Mouse (Mus musculus) layer of hippocampus, postnatal 25 days (tissue): ENCODE data around the gene Slc38a9. TPM values are rescaled to one million over a fixed set of nuclear protein-coding genes. Genes with fewer than 3 reads are reported as not detected.
"Not testable (repeated sequence)": the region's sequence is repeated elsewhere in the genome, so short reads cannot be mapped to it uniquely, and the experiment has no call there.

ENCODE experiments used
- DNase-seq, 2 experiments: peaks; one replicate each; pipeline ENCODE4 v3.0.0; 2022; ENCODE audit warnings: mixed read lengths in 2 of 2, low spot score in 1 of 2; ENCODE audit errors: extremely low spot score in 1 of 2
- total RNA-seq, 2 experiments: library from RNA; stranded (reverse); gene quantifications; 2 replicates each; pipeline ENCODE4 v1.2.3; 2021

Slc38a9 gene
- total RNA-seq, 2 experiments from 2014 or later: 20.0 to 28.0 TPM

DNA sequence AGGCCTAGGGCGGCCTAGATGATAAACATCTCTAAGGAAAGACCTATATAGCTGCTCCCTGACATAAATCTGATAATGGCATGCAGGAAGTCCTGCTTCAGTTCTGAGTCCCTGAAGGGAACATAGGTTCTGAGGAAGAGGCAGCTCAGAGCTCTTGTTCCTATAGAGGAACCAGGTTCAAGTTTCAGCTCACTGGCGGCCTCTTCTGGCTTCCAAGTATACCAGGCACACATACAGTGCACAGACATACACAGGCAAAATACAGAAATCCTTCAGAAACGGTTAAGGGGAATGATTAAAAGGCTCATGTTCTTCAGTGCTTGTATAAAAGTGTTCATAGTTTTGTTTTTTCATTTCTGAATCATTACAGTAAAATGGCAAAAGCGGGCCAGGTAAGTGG lies 17.6 kb downstream of the Slc38a9 start:
- no peak for DNase-seq

DNA sequence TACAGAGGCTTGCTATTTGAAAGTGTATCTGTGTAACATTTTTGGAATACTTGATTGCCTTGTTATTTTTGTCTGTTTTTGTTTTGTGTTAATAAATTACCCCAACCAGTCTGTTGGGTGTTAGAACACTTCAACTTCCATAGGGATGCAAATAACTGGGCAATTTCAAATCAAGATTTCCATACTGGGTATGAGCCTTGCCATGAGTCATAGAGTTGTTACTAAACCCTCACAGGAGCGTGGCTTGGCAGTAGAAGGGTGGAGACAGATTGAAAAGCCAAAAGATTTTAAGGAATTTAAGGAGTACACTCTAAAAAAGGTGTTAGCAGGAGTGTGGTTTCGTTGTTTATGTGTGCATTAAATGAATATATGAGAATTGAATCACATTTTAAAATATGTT lies 22.8 kb downstream of the Slc38a9 start:
- no peak for DNase-seq

GRCm38 (mm10) chr13:112683970-112684369 lies 23.4 kb downstream of the Slc38a9 start:
- no peak for DNase-seq

- no peak for DNase-seq
These were observed 25.6 kb downstream of the Slc38a9 start for GRCm38 (mm10) chr13:112686155-112686554.

DNA sequence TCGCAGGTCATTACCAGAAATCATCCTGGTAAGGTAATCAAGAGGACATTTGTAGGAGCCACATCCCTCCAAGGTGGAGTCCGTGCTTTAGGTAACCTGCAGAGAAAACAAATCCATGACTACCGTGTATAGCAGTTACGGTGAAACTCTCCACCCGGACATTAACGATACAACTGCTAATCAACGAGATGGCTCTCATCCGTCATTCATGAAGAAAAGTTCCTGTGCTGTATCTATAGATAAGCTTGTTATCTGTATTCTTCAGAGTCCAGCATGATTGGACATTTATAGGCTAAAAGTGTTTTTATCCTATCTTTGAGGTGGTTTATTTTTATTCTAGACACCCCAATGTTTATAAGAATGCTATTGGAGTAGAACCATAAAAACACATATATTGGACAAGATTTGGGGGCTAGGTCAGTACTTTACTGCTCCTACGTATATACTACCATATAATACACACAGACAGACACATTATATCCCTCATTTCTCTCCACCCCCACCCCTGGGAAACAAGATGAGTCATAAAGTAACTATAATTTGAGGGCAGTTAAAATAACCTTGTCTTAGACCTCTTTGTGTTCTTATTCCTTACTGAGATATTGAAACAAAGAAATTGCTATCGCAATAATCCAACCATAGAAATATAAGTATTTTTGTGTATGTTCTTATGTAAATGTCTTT lies 32.5 kb downstream of the Slc38a9 start:
- no peak for DNase-seq

GRCm38 (mm10) chr13:112695526-112696240 lies 35.1 kb downstream of the Slc38a9 start:
- DNase-seq: no peak

DNA sequence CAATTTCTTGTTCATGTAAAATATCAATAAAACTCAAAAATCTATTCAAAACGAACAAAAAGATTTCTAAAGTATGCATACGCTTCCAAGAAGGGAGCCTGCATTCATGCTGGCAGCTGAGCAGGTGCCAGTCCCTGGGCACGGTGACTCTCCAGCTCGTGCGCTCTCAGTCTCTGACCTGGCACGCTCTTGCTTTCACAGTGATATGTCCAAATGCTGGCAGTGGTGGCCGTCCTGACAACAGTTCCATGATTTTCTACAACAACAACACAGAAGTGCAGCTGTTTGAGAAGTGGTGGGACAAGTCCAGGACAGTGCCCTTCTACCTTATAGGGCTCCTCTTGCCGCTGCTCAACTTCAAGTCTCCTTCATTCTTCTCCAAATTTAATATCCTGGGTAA lies 40.7 kb downstream of the Slc38a9 start:
- DNase-seq: no peak

GRCm38 (mm10) chr13:112706351-112706750 lies 45.8 kb downstream of the Slc38a9 start:
- DNase-seq: no peak

DNA sequence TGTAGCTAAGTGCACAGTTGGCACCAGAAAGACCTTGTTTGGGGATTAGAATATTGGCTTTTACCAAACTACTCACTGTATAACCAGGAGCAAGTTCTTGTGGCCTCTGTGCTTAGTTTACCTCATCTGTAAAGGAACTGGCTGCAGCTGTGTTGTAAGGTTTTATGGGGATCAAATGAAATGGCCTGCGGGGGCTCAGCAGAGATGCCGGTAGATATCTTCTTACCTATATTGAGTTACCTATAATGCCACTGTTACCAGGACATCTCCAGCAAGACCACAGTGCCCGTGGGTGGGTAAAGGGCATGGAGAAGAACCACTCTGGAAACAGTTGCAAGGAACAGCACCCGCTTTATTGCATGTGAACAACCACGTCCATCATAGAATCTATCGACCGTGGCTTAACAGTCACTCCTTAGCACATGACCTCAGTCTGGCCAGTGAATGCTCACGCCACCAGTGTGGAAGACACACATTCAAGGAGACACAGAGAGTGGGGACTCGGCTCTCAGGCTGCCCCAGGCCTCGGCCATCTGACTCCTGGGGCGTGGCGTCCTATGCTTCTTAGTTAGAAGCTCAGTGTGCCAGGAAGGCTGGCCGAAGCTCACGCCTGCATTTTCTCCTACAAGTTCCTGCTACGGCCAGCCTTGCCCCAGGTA lies 59.7 kb downstream of the Slc38a9 start:
- DNase-seq: no peak

- DNase-seq: peak in 1 of 2 experiments; percentile 18
These were observed 61.6 kb downstream of the Slc38a9 start for GRCm38 (mm10) chr13:112721946-112722729.

GRCm38 (mm10) chr13:112724260-112724659 lies 63.7 kb downstream of the Slc38a9 start:
- DNase-seq: not testable (repeated sequence)

DNA sequence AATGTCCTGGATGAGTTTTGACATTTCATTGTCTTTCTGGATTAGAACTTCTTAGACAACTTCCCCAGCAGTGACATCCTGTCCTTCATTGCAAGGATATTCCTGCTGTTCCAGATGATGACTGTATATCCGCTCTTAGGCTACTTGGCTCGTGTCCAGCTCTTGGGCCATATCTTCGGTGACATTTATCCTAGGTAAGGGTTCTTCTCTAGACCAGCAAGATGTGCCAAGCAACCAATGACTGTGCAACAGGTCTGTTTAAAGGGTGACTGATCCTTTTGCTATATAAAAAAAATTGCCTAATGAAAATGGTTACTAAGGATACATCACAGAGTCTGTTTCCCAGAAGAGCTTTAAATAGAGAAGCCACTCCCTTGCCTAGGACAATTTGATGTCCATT lies 65.5 kb downstream of the Slc38a9 start:
- DNase-seq: no peak

- no peak for DNase-seq
These were observed 72.8 kb downstream of the Slc38a9 start for GRCm38 (mm10) chr13:112733311-112733710.

DNA sequence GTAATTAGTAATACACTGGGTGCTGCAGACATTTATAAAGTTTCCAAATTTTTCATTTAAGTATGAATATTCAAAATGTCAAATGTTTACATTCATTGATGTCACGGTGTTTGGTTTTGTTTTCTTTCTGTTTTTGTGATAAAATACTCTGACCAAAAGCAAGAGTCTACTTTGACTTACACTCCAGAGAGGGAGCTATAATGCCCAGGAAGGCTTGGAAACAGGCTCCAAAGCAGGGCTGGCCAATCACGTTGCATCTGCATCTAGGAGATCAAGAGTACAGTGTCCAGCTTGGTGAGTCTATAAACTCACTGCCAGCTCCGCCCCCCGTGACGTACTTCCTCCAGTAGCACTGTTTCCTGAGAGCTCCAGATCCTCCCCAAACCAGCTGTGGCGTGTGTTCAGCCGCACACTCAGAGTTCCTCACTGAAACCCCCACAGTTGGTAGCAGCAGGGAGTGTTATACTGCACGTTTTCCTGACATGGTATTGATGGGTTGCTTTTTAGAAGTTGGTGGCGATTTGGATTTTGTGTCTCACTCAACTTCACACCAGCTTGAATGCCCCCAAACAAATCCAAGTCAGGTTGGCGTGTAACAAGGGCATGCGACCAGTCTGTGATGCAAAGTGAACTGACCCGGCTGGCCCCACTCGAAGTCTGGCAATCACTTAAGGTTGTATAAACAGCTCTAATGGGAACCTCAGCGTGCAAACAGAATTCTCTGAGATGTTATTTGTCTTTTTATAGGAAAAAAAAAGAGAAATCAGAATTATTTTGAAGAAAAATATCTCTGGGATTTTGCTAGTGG lies 74.6 kb downstream of the Slc38a9 start:
- no peak for DNase-seq

GRCm38 (mm10) chr13:112736407-112736806 lies 75.9 kb downstream of the Slc38a9 start:
- DNase-seq: no peak

- DNase-seq: no peak
These were observed 76.6 kb downstream of the Slc38a9 start for GRCm38 (mm10) chr13:112737110-112737509.

DNA sequence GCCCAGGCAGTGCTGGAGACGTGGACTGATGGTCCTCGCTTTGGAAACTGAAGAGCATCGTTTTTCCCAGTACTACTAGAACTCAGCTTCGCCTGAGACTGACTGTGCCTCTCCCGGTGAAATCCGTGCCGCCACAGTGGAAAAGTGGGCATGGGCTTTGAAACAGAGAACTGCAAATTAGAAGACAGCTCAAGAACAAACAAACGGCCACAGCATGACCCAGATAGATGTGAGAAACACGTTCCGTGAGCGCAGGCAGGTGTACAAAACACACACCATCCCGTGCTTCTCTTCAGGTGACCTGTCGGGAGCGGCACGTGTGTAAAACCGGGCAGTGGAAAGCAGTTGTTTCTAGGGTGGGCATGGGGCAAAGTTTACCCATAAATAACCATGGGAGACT lies 77.5 kb downstream of the Slc38a9 start:
- DNase-seq: no peak

DNA sequence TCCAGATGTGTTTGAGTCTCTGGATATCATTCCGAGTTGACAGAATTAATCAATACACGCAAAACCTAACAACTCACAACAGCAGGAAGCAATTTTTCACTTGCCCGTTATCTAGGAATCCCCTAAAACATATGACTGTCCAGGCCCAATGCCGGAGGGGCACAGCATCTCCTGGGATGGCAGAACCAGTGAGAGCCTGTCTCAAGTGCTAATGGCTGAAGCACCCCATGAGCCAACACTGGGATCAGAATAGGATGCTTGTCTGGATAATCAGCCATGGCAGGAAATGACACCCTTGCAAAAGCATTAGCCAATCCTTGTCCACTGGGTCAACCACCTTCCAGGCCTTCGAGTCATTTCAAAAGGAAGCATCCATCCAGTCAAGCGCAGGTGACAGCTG lies 79.5 kb downstream of the Slc38a9 start:
- DNase-seq: no peak

- DNase-seq: no peak
These were observed 81.7 kb downstream of the Slc38a9 start for GRCm38 (mm10) chr13:112742076-112742830.
